Mouse (Mus musculus): ENCODE results near the gene Tex37. TPM values are rescaled to one million over a fixed set of nuclear protein-coding genes. Genes with fewer than 3 reads are reported as not detected.

Tex37 gene
- polyA plus RNA-seq, 2 experiments: not detected

GRCm38 (mm10) chr6:70911668-70912395 lies 6.9 kb downstream of the Tex37 start:
- no peak for ATAC-seq (ENCODE audit: insufficient read depth)
- WGBS (ENCODE audit: insufficient replicate concordance): 16% methylated on average over 20 of the region's 20 CpGs
- no peak overlapping the region for H3K4me3 ChIP-seq (ENCODE audit: insufficient read depth in 1 of 2, low read depth in 2 of 2, low read length in 2 of 2)
- peaks cover 3% of the 10 kb centered on the region for H3K27me3 ChIP-seq (ENCODE audit: control insufficient read depth, insufficient read depth, low read length)
- no peak overlapping the region for H3K9ac ChIP-seq (replicated peaks)
- no peaks in the 10 kb centered on the region for H3K36me3 ChIP-seq (replicated peaks; ENCODE audit: control insufficient read depth, insufficient read depth, low read depth)
- no peak for DNase-seq (ENCODE audit: low read depth in 3 of 3, low spot score in 3 of 3)
- peak overlapping the region; percentile 0; the same call in 1 of the 2 replicates for H3K4me2 ChIP-seq (ENCODE audit: low read depth)
- H3K9me3 ChIP-seq (ENCODE audit: control insufficient read depth, low read length): no peaks in the 10 kb centered on the region
- TF ChIP-seq CTCF (IDR thresholded peaks at IDR 0.05; ENCODE audit: low read depth) (no peak), EP300 (IDR thresholded peaks at IDR 0.05; ENCODE audit: low read depth) (no peak)
- H3K4me1 ChIP-seq (replicated peaks; ENCODE audit: control insufficient read depth in 2 of 2, insufficient read depth in 2 of 2, low read length in 1 of 2): no peaks in the 10 kb centered on the region
- H3K27ac ChIP-seq: no peak overlapping the region

- TF ChIP-seq CTCF (IDR thresholded peaks at IDR 0.05; ENCODE audit: low read depth) (no peak), EP300 (IDR thresholded peaks at IDR 0.05; ENCODE audit: low read depth) (no peak)
- no peak overlapping the region for H3K27ac ChIP-seq
- no peaks in the 10 kb centered on the region for H3K9me3 ChIP-seq (ENCODE audit: control insufficient read depth, low read length)
- 48% methylated on average over 4 of the region's 4 CpGs for WGBS (ENCODE audit: insufficient replicate concordance)
- DNase-seq (ENCODE audit: low read depth in 3 of 3, low spot score in 3 of 3): no peak
- no peaks in the 10 kb centered on the region for H3K36me3 ChIP-seq (replicated peaks; ENCODE audit: control insufficient read depth, insufficient read depth, low read depth)
- peaks cover 3% of the 10 kb centered on the region for H3K27me3 ChIP-seq (ENCODE audit: control insufficient read depth, insufficient read depth, low read length)
- H3K4me1 ChIP-seq (replicated peaks; ENCODE audit: control insufficient read depth in 2 of 2, insufficient read depth in 2 of 2, low read length in 1 of 2): no peaks in the 10 kb centered on the region
- no peak overlapping the region for H3K4me2 ChIP-seq (ENCODE audit: low read depth)
- no peak overlapping the region for H3K4me3 ChIP-seq (ENCODE audit: insufficient read depth in 1 of 2, low read depth in 2 of 2, low read length in 2 of 2)
- no peak overlapping the region for H3K9ac ChIP-seq (replicated peaks)
- ATAC-seq (ENCODE audit: insufficient read depth): no peak
Measured at GRCm38 (mm10) chr6:70910285-70910684, 8.4 kb downstream of the Tex37 start.

- H3K9me3 ChIP-seq (ENCODE audit: control insufficient read depth, low read length): no peaks in the 10 kb centered on the region
- H3K36me3 ChIP-seq (replicated peaks; ENCODE audit: control insufficient read depth, insufficient read depth, low read depth): no peaks in the 10 kb centered on the region
- no peak for DNase-seq (ENCODE audit: low read depth in 3 of 3, low spot score in 3 of 3)
- 68% methylated on average over 7 of the region's 7 CpGs for WGBS (ENCODE audit: insufficient replicate concordance)
- no peak for ATAC-seq (ENCODE audit: insufficient read depth)
- no peak for TF ChIP-seq CTCF (IDR thresholded peaks at IDR 0.05; ENCODE audit: low read depth)
- TF ChIP-seq EP300 (IDR thresholded peaks at IDR 0.05; ENCODE audit: low read depth): no peak
- peaks cover 3% of the 10 kb centered on the region for H3K27me3 ChIP-seq (ENCODE audit: control insufficient read depth, insufficient read depth, low read length)
- no peak overlapping the region for H3K9ac ChIP-seq (replicated peaks)
- H3K4me1 ChIP-seq (replicated peaks; ENCODE audit: control insufficient read depth in 2 of 2, insufficient read depth in 2 of 2, low read length in 1 of 2): peaks cover 0 to 1% of the 10 kb centered on the region in 2 experiments; a peak in 1 of 4 replicates
- no peak overlapping the region for H3K4me3 ChIP-seq (ENCODE audit: insufficient read depth in 1 of 2, low read depth in 2 of 2, low read length in 2 of 2)
- no peak overlapping the region for H3K27ac ChIP-seq
- H3K4me2 ChIP-seq (ENCODE audit: low read depth): no peak overlapping the region
Measured at GRCm38 (mm10) chr6:70909572-70909971, 9.2 kb downstream of the Tex37 start.

DNA sequence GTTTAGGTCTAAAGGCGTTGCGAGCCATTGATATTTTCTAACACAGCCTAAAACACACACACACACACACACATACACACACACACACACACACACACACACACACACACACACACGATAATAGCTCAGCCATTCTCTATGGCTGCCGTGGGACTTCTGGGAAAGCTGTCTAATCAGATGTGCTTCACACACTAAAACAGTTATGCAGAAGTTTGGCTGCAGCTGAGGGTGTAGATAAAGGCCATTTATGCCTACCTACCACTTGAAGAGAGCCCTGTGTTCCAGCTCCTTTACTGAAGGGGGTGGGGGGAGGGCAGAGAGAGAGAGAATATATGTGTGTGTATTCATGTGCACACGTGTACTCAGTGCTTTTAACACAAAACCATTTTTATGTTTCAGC lies 15.0 kb downstream of the Tex37 start:
- H3K9me3 ChIP-seq (ENCODE audit: control insufficient read depth, low read length): no peaks in the 10 kb centered on the region
- H3K36me3 ChIP-seq (replicated peaks; ENCODE audit: control insufficient read depth, insufficient read depth, low read depth): peaks cover 6% of the 10 kb centered on the region
- no peak overlapping the region for H3K4me2 ChIP-seq (ENCODE audit: low read depth)
- TF ChIP-seq EP300 (IDR thresholded peaks at IDR 0.05; ENCODE audit: low read depth) (peak; percentile 58), CTCF (IDR thresholded peaks at IDR 0.05; ENCODE audit: low read depth) (no peak)
- H3K27ac ChIP-seq: no peak overlapping the region
- peak; percentile 86 for ATAC-seq (ENCODE audit: insufficient read depth)
- no peak overlapping the region for H3K9ac ChIP-seq (replicated peaks)
- no peaks in the 10 kb centered on the region for H3K27me3 ChIP-seq (ENCODE audit: control insufficient read depth, insufficient read depth, low read length)
- peaks cover 0 to 9% of the 10 kb centered on the region in 2 experiments; a peak in 2 of 4 replicates for H3K4me1 ChIP-seq (replicated peaks; ENCODE audit: control insufficient read depth in 2 of 2, insufficient read depth in 2 of 2, low read length in 1 of 2)
- H3K4me3 ChIP-seq (ENCODE audit: insufficient read depth in 1 of 2, low read depth in 2 of 2, low read length in 2 of 2): no peak overlapping the region
- peak in 2 of 3 experiments; percentile 24 to 42 for DNase-seq (ENCODE audit: low read depth in 3 of 3, low spot score in 3 of 3)
- 32% methylated on average over 5 of the region's 5 CpGs for WGBS (ENCODE audit: insufficient replicate concordance)

DNA sequence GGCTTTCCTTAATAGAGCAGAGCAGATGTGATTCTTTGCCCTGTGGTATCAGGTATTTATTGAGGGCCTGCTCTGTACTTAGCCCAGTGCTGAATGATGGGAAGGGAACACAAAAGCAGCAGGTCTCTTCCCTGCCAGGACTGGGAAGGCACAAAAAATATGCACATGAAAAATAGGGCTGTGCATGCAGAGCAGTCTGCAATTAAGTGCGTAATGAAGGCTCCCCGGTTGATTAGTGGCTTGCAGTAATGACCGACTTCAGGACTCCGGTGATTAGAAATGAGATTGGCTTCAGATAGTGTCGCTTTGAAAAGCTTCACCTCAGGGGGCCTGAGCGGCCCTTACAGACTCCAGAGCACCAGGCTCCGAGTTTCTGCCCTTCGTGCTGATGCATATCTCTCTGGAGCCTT lies 19.1 kb downstream of the Tex37 start:
- DNase-seq (ENCODE audit: low read depth in 3 of 3, low spot score in 3 of 3) (no peak), ATAC-seq (ENCODE audit: insufficient read depth) (no peak)
- peaks cover 14% of the 10 kb centered on the region for H3K36me3 ChIP-seq (replicated peaks; ENCODE audit: control insufficient read depth, insufficient read depth, low read depth)
- no peaks in the 10 kb centered on the region for H3K9me3 ChIP-seq (ENCODE audit: control insufficient read depth, low read length)
- H3K27me3 ChIP-seq (ENCODE audit: control insufficient read depth, insufficient read depth, low read length): no peaks in the 10 kb centered on the region
- H3K9ac ChIP-seq (replicated peaks): no peak overlapping the region
- H3K4me1 ChIP-seq (replicated peaks; ENCODE audit: control insufficient read depth in 2 of 2, insufficient read depth in 2 of 2, low read length in 1 of 2): peaks cover 0 to 9% of the 10 kb centered on the region in 2 experiments; a peak in 2 of 4 replicates
- H3K27ac ChIP-seq: no peak overlapping the region
- WGBS (ENCODE audit: insufficient replicate concordance): 68% methylated on average over 8 of the region's 8 CpGs
- H3K4me2 ChIP-seq (ENCODE audit: low read depth): no peak overlapping the region
- TF ChIP-seq EP300 (IDR thresholded peaks at IDR 0.05; ENCODE audit: low read depth) (no peak), CTCF (IDR thresholded peaks at IDR 0.05; ENCODE audit: low read depth) (no peak)
- no peak overlapping the region for H3K4me3 ChIP-seq (ENCODE audit: insufficient read depth in 1 of 2, low read depth in 2 of 2, low read length in 2 of 2)

All from liver, embryonic 14.5 days (tissue).